Comparison of ENCODE assay signal across 22 mouse cellular contexts in the genomic region with DNA sequence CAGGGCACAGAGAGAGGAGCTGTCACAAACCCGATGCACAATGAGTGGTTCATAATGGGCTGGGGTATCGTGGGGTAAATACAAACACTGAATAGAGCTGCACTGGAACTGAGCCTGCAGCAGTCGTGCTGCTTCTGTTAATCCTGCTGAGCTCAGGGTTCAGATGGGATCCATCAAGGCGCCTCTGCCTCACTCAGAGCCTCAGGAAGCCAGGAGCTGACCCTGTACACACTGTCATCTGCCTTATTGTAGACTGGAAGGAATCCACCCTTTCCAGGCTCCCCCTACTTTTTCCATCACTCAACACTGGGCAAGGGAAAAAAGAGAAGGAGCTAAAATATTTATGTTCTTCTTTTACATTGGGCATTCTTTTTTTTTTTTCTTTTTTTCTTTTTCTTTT.
A peak's percentile ranks its signal among the peaks of the same experiment; 100 is the strongest.
DNase-seq lines count a peak whose midpoint lies in the region; ATAC-seq and TF ChIP-seq lines count a peak whose summit lies in the region.
"Had no signal": no experiment of that assay in that cellular context is flagged by ENCODE, and none has a peak within 500 bp of the region (broad histone marks: within the 10 kb centered on the region; RNA-seq: fewer than 3 reads in every experiment).

No protein-coding gene starts in this region.

- 32% methylated on average over 4 of the region's 4 CpGs for WGBS in lung, embryonic 15.5 days
- WGBS in lung, adult 2 months: 61% methylated on average over 4 of the region's 4 CpGs

- no peak overlapping the region for H3K4me3 ChIP-seq in lung, embryonic 15.5 days
- H3K4me3 ChIP-seq in lung, adult 2 months (replicated peaks; ENCODE audit: extremely low read depth, low read depth, low read length): no peak overlapping the region
- H3K4me3 ChIP-seq: embryonic facial prominence, embryonic 12.5 days; embryonic facial prominence, embryonic 15.5 days; gastrocnemius, adult 2 months had no signal

- H3K27me3 ChIP-seq in lung, embryonic 15.5 days: no peaks in the 10 kb centered on the region
- H3K27me3 ChIP-seq: embryonic facial prominence, embryonic 12.5 days; embryonic facial prominence, embryonic 15.5 days had no signal

- ATAC-seq in cerebellum, adult (ENCODE audit: insufficient number of reproducible peaks, low FRiP score, low TSS enrichment): no peak
- peak; percentile 88 for ATAC-seq in lung, embryonic 15.5 days (ENCODE audit: borderline replicate concordance, extremely low read depth, low FRiP score, low TSS enrichment)
- ATAC-seq: activated CD4-positive, CD25-positive, alpha-beta regulatory T cell, adult 4 months; forebrain, embryonic 14.5 days; forebrain, postnatal 0 days; hindbrain, postnatal 0 days; inflammation-experienced regulatory T-cells, adult 6 months had no signal

- no peak overlapping the region for H3K4me2 ChIP-seq in lung, embryonic 15.5 days
- H3K4me2 ChIP-seq: embryonic facial prominence, embryonic 12.5 days; embryonic facial prominence, embryonic 15.5 days; heart, embryonic 11.5 days; hindbrain, embryonic 14.5 days had no signal

- peak; percentile 58 for DNase-seq in cerebellum, adult 11-12 months
- no peak for DNase-seq in cerebellum, postnatal 14 days
- peak; percentile 48 to 51 for DNase-seq in cerebellum, postnatal 25 days
- no peak for DNase-seq in lung, adult 2 months
- peak; percentile 21 for DNase-seq in lung, postnatal 10 days
- DNase-seq in lung, postnatal 14 days: no peak
- DNase-seq: adrenal gland, adult 8-10 months; adrenal gland, postnatal 25 days; forebrain, postnatal 0 days; gastrocnemius, adult 2 months; gastrocnemius, postnatal 14 days; heart, adult 11 months had no signal

- no peak overlapping the region for H3K9ac ChIP-seq in lung, embryonic 15.5 days
- H3K9ac ChIP-seq: embryonic facial prominence, embryonic 12.5 days; embryonic facial prominence, embryonic 15.5 days; forebrain, postnatal 0 days; hindbrain, embryonic 14.5 days had no signal

- peak overlapping the region; percentile 22; the same call in 1 of the 2 replicates for H3K27ac ChIP-seq in lung, embryonic 15.5 days
- H3K27ac ChIP-seq: embryonic facial prominence, embryonic 12.5 days; embryonic facial prominence, embryonic 15.5 days; gastrocnemius, adult 2 months; hindbrain, embryonic 14.5 days; hindbrain, postnatal 0 days had no signal

- no peaks in the 10 kb centered on the region for H3K36me3 ChIP-seq in lung, embryonic 15.5 days
- H3K36me3 ChIP-seq: embryonic facial prominence, embryonic 12.5 days; embryonic facial prominence, embryonic 15.5 days had no signal

- no peak for TF ChIP-seq POLR2A in lung, adult 2 months (IDR thresholded peaks at IDR 0.05; ENCODE audit: borderline replicate concordance, extremely low read depth, low read depth, low read length)

- TF ChIP-seq CTCF in lung, adult 2 months (IDR thresholded peaks at IDR 0.05; ENCODE audit: insufficient read depth, low read length): no peak

- no peaks in the 10 kb centered on the region for H3K9me3 ChIP-seq in lung, embryonic 15.5 days
- H3K9me3 ChIP-seq: embryonic facial prominence, embryonic 12.5 days; embryonic facial prominence, embryonic 15.5 days had no signal

- peaks cover 10% of the 10 kb centered on the region for H3K4me1 ChIP-seq in lung, embryonic 15.5 days
- H3K4me1 ChIP-seq in lung, adult 2 months (ENCODE audit: control insufficient read depth, insufficient read depth, low read length): 0 out of 2 replicates have a peak, but pooled peaks cover under 1% of the 10 kb centered on the region

Comparison
In these comparisons a context has a peak if more than half of its experiments do, and no peak if none do; other contexts are left out.
1. DNase-seq: peak in cerebellum, adult 11-12 months (single experiment), cerebellum, postnatal 25 days (2 of 2) and lung, postnatal 10 days (single experiment); none in cerebellum, postnatal 14 days (0 of 2), lung, adult 2 months (single experiment) and lung, postnatal 14 days (single experiment).